Mouse (Mus musculus) thymus, postnatal 36 days (tissue): ENCODE data around the gene Slc25a19.
A peak's percentile ranks its signal among the peaks of the same experiment; 100 is the strongest.
"Not testable (repeated sequence)": the region's sequence is repeated elsewhere in the genome, so short reads cannot be mapped to it uniquely, and the experiment has no call there.

Experiments used
- DNase-seq, 2 experiments: peaks; one replicate each; pipeline ENCODE4 v3.0.0; 2022; ENCODE audit warnings: mixed read lengths in 2 of 2

Gene Slc25a19

GRCm38 (mm10) chr11:115627705-115628464, at the start of gene Slc25a19:
Slc25a19 (minus strand) TSS chr11:115628295.
- DNase-seq = peak; percentile 97 to 98

GRCm38 (mm10) chr11:115677511-115677910, 49.4 kb upstream of the Slc25a19 start:
- no peak for DNase-seq

GRCm38 (mm10) chr11:115676738-115677137, 48.6 kb upstream of the Slc25a19 start:
- no peak for DNase-seq

- peak in 1 of 2 experiments; percentile 21 for DNase-seq
Observed at GRCm38 (mm10) chr11:115674235-115674865, 46.3 kb upstream of the Slc25a19 start.

- DNase-seq = no peak
Observed at GRCm38 (mm10) chr11:115673471-115674234, 45.6 kb upstream of the Slc25a19 start.

- DNase-seq = peak; percentile 35 to 55
Observed at GRCm38 (mm10) chr11:115672226-115672987, 44.3 kb upstream of the Slc25a19 start.

GRCm38 (mm10) chr11:115670451-115671050, 42.5 kb upstream of the Slc25a19 start:
- DNase-seq = peak; percentile 45 to 65

GRCm38 (mm10) chr11:115663676-115664335, 35.7 kb upstream of the Slc25a19 start:
- peak in 1 of 2 experiments; percentile 33 for DNase-seq

GRCm38 (mm10) chr11:115660376-115660775, 32.3 kb upstream of the Slc25a19 start:
- no peak for DNase-seq

- no peak for DNase-seq
Observed at GRCm38 (mm10) chr11:115658521-115658920, 30.4 kb upstream of the Slc25a19 start.

GRCm38 (mm10) chr11:115654128-115654527, 26.0 kb upstream of the Slc25a19 start:
- DNase-seq = no peak

GRCm38 (mm10) chr11:115653194-115653593, 25.1 kb upstream of the Slc25a19 start:
- no peak for DNase-seq

GRCm38 (mm10) chr11:115651680-115652079, 23.6 kb upstream of the Slc25a19 start:
- DNase-seq = no peak

- no peak for DNase-seq
Observed at GRCm38 (mm10) chr11:115649706-115650105, 21.6 kb upstream of the Slc25a19 start.

GRCm38 (mm10) chr11:115647459-115647858, 19.4 kb upstream of the Slc25a19 start:
- DNase-seq = no peak

- no peak for DNase-seq
Observed at GRCm38 (mm10) chr11:115646439-115646838, 18.3 kb upstream of the Slc25a19 start.

GRCm38 (mm10) chr11:115645498-115645897, 17.4 kb upstream of the Slc25a19 start:
- not testable (repeated sequence) for DNase-seq

- DNase-seq = no peak
Observed at GRCm38 (mm10) chr11:115644308-115644707, 16.2 kb upstream of the Slc25a19 start.

- DNase-seq = peak; percentile 76 to 89
Observed at GRCm38 (mm10) chr11:115643265-115643664, 15.2 kb upstream of the Slc25a19 start.

GRCm38 (mm10) chr11:115642705-115643104, 14.6 kb upstream of the Slc25a19 start:
- no peak for DNase-seq

GRCm38 (mm10) chr11:115641664-115642036, 13.6 kb upstream of the Slc25a19 start:
- no peak for DNase-seq
